Mouse (Mus musculus): ENCODE results near the gene Ripor2. TPM values are rescaled to one million over a fixed set of nuclear protein-coding genes. Genes with fewer than 3 reads are reported as not detected.
A peak's percentile ranks its signal among the peaks of the same experiment; 100 is the strongest.

Gene Ripor2
- total and polyA plus RNA-seq, 3 experiments, result 8.6 to 10.9 (median 9.3) TPM

DNA sequence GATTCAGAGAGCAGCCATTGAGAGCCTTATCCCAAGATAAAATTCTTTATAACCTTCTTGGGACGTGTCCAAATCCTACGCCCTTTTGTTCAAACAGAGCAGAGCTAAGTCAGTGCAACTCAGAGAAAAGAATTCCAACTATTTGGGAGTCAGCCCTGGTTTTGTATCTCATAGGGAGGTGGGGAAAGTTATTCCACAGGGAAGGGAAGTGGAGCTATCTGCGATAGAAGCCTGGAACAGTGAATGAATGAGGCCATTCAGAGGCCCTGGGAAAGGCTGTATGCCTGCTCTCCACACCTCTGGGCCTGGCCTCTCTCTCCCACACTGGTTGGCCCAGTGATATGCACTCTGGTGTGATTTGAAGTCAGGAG lies 16.1 kb upstream of the Ripor2 start:
- no peak overlapping the region for H3K27ac ChIP-seq (ENCODE audit: insufficient read depth, low read depth)
- peaks cover 2 to 36% of the 10 kb centered on the region in 2 experiments; a peak in 3 of 4 replicates for H3K4me1 ChIP-seq (ENCODE audit: control insufficient read depth in 1 of 2, insufficient read depth in 2 of 2)
- no peaks in the 10 kb centered on the region for H3K79me2 ChIP-seq (replicated peaks; ENCODE audit: control insufficient read depth, extremely low read depth, insufficient read depth, poor library complexity, severe bottlenecking)
- no peak for DNase-seq (ENCODE audit: extremely low read depth)
- no peak overlapping the region for H3K4me2 ChIP-seq (ENCODE audit: insufficient read depth, low read depth, poor library complexity, severe bottlenecking)
- H3K4me3 ChIP-seq (replicated peaks in 1 of 3; ENCODE audit: low read depth in 2 of 3, low read length in 2 of 3, poor library complexity in 1 of 3), result no peak overlapping the region
- H3K9ac ChIP-seq (ENCODE audit: insufficient read depth, low read depth), result no peak overlapping the region
- no peak for TF ChIP-seq ELF1 (IDR thresholded peaks at IDR 0.05; ENCODE audit: low read depth, low read length)
- no peak for TF ChIP-seq SIN3A (IDR thresholded peaks at IDR 0.05; ENCODE audit: low read length)
- TF ChIP-seq EP300 (IDR thresholded peaks at IDR 0.05; ENCODE audit: low read length), result no peak
- TF ChIP-seq ZKSCAN1 (IDR thresholded peaks at IDR 0.05; ENCODE audit: borderline replicate concordance, low read depth, low read length), result no peak
- TF ChIP-seq NRF1 (IDR thresholded peaks at IDR 0.05; ENCODE audit: low read depth, low read length), result no peak
- no peak for TF ChIP-seq ZNF384 (IDR thresholded peaks at IDR 0.05; ENCODE audit: low read depth, low read length)
- TF ChIP-seq MYC (IDR thresholded peaks at IDR 0.05; ENCODE audit: low read depth, low read length), result no peak
- no peak for TF ChIP-seq MAFK (IDR thresholded peaks at IDR 0.05; ENCODE audit: insufficient replicate concordance, low read length)
- TF ChIP-seq GABPA (IDR thresholded peaks at IDR 0.05; ENCODE audit: insufficient replicate concordance, low read depth, low read length), result no peak
- no peak for TF ChIP-seq POLR2AphosphoS2 (IDR thresholded peaks at IDR 0.05; ENCODE audit: low read depth, low read length)
- no peak for TF ChIP-seq JUN (IDR thresholded peaks at IDR 0.05; ENCODE audit: insufficient read depth, low read depth, low read length)
- TF ChIP-seq ZMIZ1 (IDR thresholded peaks at IDR 0.05; ENCODE audit: low read depth, low read length), result no peak
- in situ Hi-C loops (cut with MboI; ENCODE audit: low pct_ligation_motif_present, low pct_unique_long_range_greater_than_20kb, low sequenced_read_pairs), result no loop called here
- H3K27me3 ChIP-seq (replicated peaks), result no peaks in the 10 kb centered on the region
- dilution Hi-C loops (cut with MboI; ENCODE audit: extremely low pct_ligation_motif_present, extremely low pct_unique_long_range_greater_than_20kb, low sequenced_read_pairs), result no loop called here
- H3K9me3 ChIP-seq (replicated peaks; ENCODE audit: low read length), result no peaks in the 10 kb centered on the region
- H3K36me3 ChIP-seq (replicated peaks in 1 of 2; ENCODE audit: control insufficient read depth in 1 of 2, insufficient read depth in 1 of 2, low read length in 1 of 2), result peaks cover 3 to 38% of the 10 kb centered on the region in 2 experiments

DNA sequence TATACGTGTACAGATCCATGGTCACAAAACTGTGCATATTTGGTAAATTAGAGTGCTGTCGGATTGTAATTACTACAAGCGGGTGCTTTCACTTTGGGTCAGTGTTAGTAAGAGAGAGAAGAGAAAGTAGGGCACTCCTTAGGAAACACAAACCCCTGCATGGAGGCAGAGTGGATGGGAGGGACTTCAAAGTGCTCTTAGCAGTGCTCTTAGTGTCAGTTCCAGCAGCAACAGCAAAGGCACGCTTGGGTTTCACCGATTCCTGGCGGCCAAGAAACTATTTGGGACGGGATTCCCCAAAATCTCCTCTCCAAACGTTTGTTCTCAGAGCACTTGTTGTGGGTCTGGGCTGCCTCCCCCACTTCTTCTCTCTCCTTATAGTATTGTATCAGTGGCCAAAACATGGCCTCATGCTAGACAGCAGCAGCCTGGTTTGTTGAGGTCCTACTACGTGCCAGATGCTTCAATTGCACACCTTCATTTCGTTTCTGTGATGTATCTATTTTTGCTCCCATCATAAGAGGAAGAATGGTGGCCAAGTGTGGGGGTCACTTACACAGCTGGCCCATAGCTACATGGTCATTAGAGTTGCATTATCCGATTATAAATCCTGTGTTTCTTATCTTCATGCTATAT lies 14.7 kb upstream of the Ripor2 start:
- peaks cover under 1 to 27% of the 10 kb centered on the region in 2 experiments for H3K36me3 ChIP-seq (replicated peaks in 1 of 2; ENCODE audit: control insufficient read depth in 1 of 2, insufficient read depth in 1 of 2, low read length in 1 of 2)
- no peak overlapping the region for H3K9ac ChIP-seq (ENCODE audit: insufficient read depth, low read depth)
- H3K27me3 ChIP-seq (replicated peaks), result no peaks in the 10 kb centered on the region
- TF ChIP-seq ZKSCAN1 (IDR thresholded peaks at IDR 0.05; ENCODE audit: borderline replicate concordance, low read depth, low read length) (peak; percentile 26; the same call in 1 of the 2 replicates), ZNF384 (IDR thresholded peaks at IDR 0.05; ENCODE audit: low read depth, low read length) (no peak)
- no peaks in the 10 kb centered on the region for H3K9me3 ChIP-seq (replicated peaks; ENCODE audit: low read length)
- peaks cover 2 to 48% of the 10 kb centered on the region in 2 experiments; a peak in 3 of 4 replicates for H3K4me1 ChIP-seq (ENCODE audit: control insufficient read depth in 1 of 2, insufficient read depth in 2 of 2)
- H3K27ac ChIP-seq (ENCODE audit: insufficient read depth, low read depth), result no peak overlapping the region
- DNase-seq (ENCODE audit: extremely low read depth), result no peak
- dilution Hi-C loops (cut with MboI; ENCODE audit: extremely low pct_ligation_motif_present, extremely low pct_unique_long_range_greater_than_20kb, low sequenced_read_pairs), result no loop called here
- H3K79me2 ChIP-seq (replicated peaks; ENCODE audit: control insufficient read depth, extremely low read depth, insufficient read depth, poor library complexity, severe bottlenecking), result no peaks in the 10 kb centered on the region
- no peak overlapping the region for H3K4me3 ChIP-seq (replicated peaks in 1 of 3; ENCODE audit: low read depth in 2 of 3, low read length in 2 of 3, poor library complexity in 1 of 3)
- no peak overlapping the region for H3K4me2 ChIP-seq (ENCODE audit: insufficient read depth, low read depth, poor library complexity, severe bottlenecking)
- in situ Hi-C loops (cut with MboI; ENCODE audit: low pct_ligation_motif_present, low pct_unique_long_range_greater_than_20kb, low sequenced_read_pairs), result no loop called here

DNA sequence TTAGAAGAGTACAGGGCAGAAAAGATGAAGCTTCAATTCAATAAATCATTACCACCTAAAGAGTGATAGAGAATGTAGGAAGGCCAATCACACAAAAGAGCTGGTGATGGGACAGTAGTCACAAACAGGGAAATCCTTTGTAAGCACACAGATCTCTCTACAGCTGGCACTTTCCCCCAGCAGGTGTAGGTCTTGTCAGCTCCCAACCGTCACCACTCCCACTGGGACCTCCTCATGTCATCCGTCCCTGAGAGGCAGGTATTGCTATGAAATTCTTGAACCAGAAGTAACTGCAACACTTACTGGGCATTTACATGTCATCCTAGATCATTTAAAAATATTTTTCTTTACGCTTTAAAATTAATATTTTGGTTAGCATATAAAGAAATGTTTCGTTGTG lies 12.9 kb upstream of the Ripor2 start:
- in situ Hi-C loops (cut with MboI; ENCODE audit: low pct_ligation_motif_present, low pct_unique_long_range_greater_than_20kb, low sequenced_read_pairs) (no loop called here), dilution Hi-C loops (cut with MboI; ENCODE audit: extremely low pct_ligation_motif_present, extremely low pct_unique_long_range_greater_than_20kb, low sequenced_read_pairs) (no loop called here)
- no peaks in the 10 kb centered on the region for H3K27me3 ChIP-seq (replicated peaks)
- H3K9ac ChIP-seq (ENCODE audit: insufficient read depth, low read depth), result no peak overlapping the region
- H3K4me2 ChIP-seq (ENCODE audit: insufficient read depth, low read depth, poor library complexity, severe bottlenecking), result no peak overlapping the region
- peaks cover 2 to 48% of the 10 kb centered on the region in 2 experiments; a peak in 3 of 4 replicates for H3K4me1 ChIP-seq (ENCODE audit: control insufficient read depth in 1 of 2, insufficient read depth in 2 of 2)
- H3K4me3 ChIP-seq (replicated peaks in 1 of 3; ENCODE audit: low read depth in 2 of 3, low read length in 2 of 3, poor library complexity in 1 of 3), result no peak overlapping the region
- H3K27ac ChIP-seq (ENCODE audit: insufficient read depth, low read depth), result no peak overlapping the region
- no peak for DNase-seq (ENCODE audit: extremely low read depth)
- H3K9me3 ChIP-seq (replicated peaks; ENCODE audit: low read length), result no peaks in the 10 kb centered on the region
- TF ChIP-seq TBP (conservative IDR thresholded peaks at IDR 0.05; ENCODE audit: low read depth, low read length) (no peak), BHLHE40 (IDR thresholded peaks at IDR 0.05; ENCODE audit: low read depth, low read length) (no peak), MAX (IDR thresholded peaks at IDR 0.05; ENCODE audit: low read length) (no peak), ZC3H11A (IDR thresholded peaks at IDR 0.05; ENCODE audit: low read depth, low read length) (no peak), EP300 (IDR thresholded peaks at IDR 0.05; ENCODE audit: low read length) (no peak), JUND (conservative IDR thresholded peaks at IDR 0.05; ENCODE audit: low read depth, low read length) (no peak), MXI1 (IDR thresholded peaks at IDR 0.05; ENCODE audit: low read depth, low read length) (no peak), SMC3 (IDR thresholded peaks at IDR 0.05; ENCODE audit: low read depth, low read length) (no peak)
- H3K36me3 ChIP-seq (replicated peaks in 1 of 2; ENCODE audit: control insufficient read depth in 1 of 2, insufficient read depth in 1 of 2, low read length in 1 of 2), result peaks cover 0 to 25% of the 10 kb centered on the region in 2 experiments
- no peaks in the 10 kb centered on the region for H3K79me2 ChIP-seq (replicated peaks; ENCODE audit: control insufficient read depth, extremely low read depth, insufficient read depth, poor library complexity, severe bottlenecking)
